Mouse (Mus musculus) granulocyte monocyte progenitor cell, adult 5-6 weeks (primary cell): ENCODE results near the gene Vmn2r102. TPM values are rescaled to one million over a fixed set of nuclear protein-coding genes. Genes with fewer than 3 reads are reported as not detected.

ENCODE experiments used
- ATAC-seq: replicated peaks from 2 replicates; pipeline ENCODE4 v1.8.0; 2016; ENCODE audit warnings: mild to moderate bottlenecking, moderate TSS enrichment, inconsistent platforms; ENCODE audit not compliant: poor library complexity, severe bottlenecking
- total RNA-seq, 2 experiments: library from RNA; stranded (forward) in 1 of 2; stranded (reverse) in 1 of 2; fragments of 200-712, 200-1000 nt in 1 of 2; fragments of >200 nt in 1 of 2; fragmentation: Nextera tagmentation in 1 of 2; gene quantifications; 2 replicates each; pipeline ENCODE4 v1.2.3; 2014 to 2017

Vmn2r102 gene
- total RNA-seq (2014; fragmentation: Nextera tagmentation): not detected in 2 replicates
- not detected in 2 replicates for total RNA-seq (2017)

GRCm38 (mm10) chr17:19660028-19660427 is at the start of gene Vmn2r102:
Gene Vmn2r102, plus strand, starts transcription at chr17:19660328.
- no peak for ATAC-seq

- no peak for ATAC-seq
Observed at GRCm38 (mm10) chr17:19629328-19629727, 30.8 kb upstream of the Vmn2r102 start.

- no peak for ATAC-seq
Observed at GRCm38 (mm10) chr17:19658447-19658846, 1.7 kb upstream of the Vmn2r102 start.

- ATAC-seq: no peak
Observed at GRCm38 (mm10) chr17:19692062-19692461, 31.9 kb downstream of the Vmn2r102 start.

Other genes with a start within 250 kb of the Vmn2r102 start
- gene Vmn2r100, start 155.6 kb upstream of the Vmn2r102 start, total RNA-seq (2014; fragmentation: Nextera tagmentation): not detected in 2 replicates
- not detected in 2 replicates for gene Vmn2r100, start 155.6 kb upstream of the Vmn2r102 start, total RNA-seq (2017)
- not detected in 2 replicates for gene Vmn2r101, start 83.1 kb upstream of the Vmn2r102 start, total RNA-seq (2014; fragmentation: Nextera tagmentation)
- gene Vmn2r101, start 83.1 kb upstream of the Vmn2r102 start, total RNA-seq (2017): not detected in 2 replicates
- not detected in 2 replicates for gene Vmn2r103, start 113.0 kb downstream of the Vmn2r102 start, total RNA-seq (2014; fragmentation: Nextera tagmentation)
- gene Vmn2r103, start 113.0 kb downstream of the Vmn2r102 start, total RNA-seq (2017): not detected in 2 replicates